Mouse (Mus musculus): ENCODE measurements around the gene Pdgfc.

DNA sequence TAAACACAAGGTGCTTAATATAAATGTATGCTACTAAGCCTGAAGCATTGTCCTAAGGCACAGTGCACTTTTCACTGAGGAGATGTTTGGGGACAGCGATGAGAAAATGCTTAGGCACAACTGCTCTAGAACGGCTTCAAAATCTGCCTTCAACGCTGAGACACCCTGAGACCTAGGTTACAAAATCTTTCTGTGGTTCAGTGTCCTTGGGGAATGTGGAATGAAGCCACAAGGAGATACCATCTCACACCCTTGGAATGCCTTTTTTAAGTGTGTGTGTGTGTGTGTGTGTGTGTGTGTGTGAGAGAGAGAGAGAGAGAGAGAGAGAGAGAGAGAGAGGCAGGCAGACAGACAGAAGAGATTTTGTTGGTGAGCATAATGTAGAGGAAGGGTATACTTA, 7.9 kb upstream of the Pdgfc start:
- no peak for TF ChIP-seq POLR2A (IDR thresholded peaks at IDR 0.05; ENCODE audit: borderline replicate concordance, extremely low read depth, low read depth, low read length)
- TF ChIP-seq CTCF (IDR thresholded peaks at IDR 0.05; ENCODE audit: insufficient read depth, low read length): no peak

Data from lung, adult 2 months (tissue).